Mouse (Mus musculus): ENCODE results near the gene Gm40193.
A peak's percentile ranks its signal among the peaks of the same experiment; 100 is the strongest.
"Not testable (repeated sequence)": the region's sequence is repeated elsewhere in the genome, so short reads cannot be mapped to it uniquely, and the experiment has no call there.

Gene Gm40193

GRCm38 (mm10) chr11:70540928-70541327 lies 8.2 kb upstream of the Gm40193 start:
- no peak for DNase-seq (ENCODE audit: low spot score in 2 of 2)

DNA sequence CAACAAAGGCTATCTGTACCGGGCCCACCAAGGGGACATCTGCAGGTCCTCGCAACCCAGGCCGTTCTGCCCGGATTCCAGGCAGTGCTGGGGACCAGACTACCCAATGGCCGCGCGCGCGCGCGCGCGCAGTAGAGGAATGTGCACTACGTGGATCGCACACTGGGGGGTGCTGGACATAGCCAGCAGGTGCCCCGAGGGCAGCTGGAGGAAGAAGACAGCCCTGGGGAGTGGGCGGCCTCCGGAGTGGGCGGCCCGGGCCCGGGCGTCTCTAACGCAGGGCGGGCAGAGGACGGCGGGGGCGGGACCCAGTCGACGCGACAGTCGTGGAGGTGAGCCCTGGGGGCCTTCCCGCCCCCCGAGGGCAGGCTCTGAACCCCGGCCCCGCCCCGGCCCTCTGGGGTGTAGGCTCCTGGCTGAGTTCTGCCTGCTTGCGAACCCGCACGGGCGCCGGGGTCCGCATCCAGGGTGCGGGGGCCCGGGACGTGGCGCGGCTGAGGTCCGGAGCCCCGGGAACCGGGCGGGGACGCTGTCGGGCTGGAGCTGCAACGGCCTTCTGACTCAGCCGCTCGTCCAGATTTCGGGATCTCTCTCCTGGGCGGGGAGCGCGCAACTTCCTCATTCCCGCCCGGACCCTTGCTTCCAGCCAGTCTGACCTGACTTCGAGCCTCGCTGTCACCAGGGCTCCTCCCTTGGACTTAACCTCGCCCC lies 7.3 kb upstream of the Gm40193 start, which contains the start of gene Pld2:
TSS of gene Pld2 (plus strand) at position 188 of the 711 bp plus-strand sequence.
- peak; percentile 89 to 90 for DNase-seq (ENCODE audit: low spot score in 2 of 2)

- no peak for DNase-seq (ENCODE audit: low spot score in 2 of 2)
Measured at GRCm38 (mm10) chr11:70539423-70539822, 6.7 kb upstream of the Gm40193 start.

- not testable (repeated sequence) for DNase-seq (ENCODE audit: low spot score in 2 of 2)
Measured at GRCm38 (mm10) chr11:70531065-70531464, 1.7 kb downstream of the Gm40193 start.

DNA sequence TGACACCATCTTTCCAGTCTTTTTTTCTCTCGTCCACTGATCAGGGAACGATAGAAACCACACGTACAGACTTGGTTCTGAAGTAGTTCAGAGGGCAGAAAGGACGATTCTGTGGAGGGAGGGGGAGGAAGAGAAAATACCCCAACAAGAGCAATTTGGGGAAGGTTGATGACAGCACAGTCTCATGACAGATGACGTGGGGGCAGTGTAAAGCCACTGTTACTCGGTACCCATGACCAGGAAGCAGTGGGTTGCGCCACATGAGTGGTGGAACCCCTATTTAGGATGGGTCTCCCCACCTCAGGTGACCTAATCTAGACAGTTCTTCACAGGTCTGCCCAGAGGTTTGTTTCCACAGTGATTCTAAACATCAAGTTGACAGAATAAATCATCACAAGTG lies 4.1 kb downstream of the Gm40193 start:
- no peak for DNase-seq (ENCODE audit: low spot score in 2 of 2)

GRCm38 (mm10) chr11:70526211-70526610 lies 6.5 kb downstream of the Gm40193 start:
- no peak for DNase-seq (ENCODE audit: low spot score in 2 of 2)

GRCm38 (mm10) chr11:70525726-70526125 lies 7.0 kb downstream of the Gm40193 start:
- no peak for DNase-seq (ENCODE audit: low spot score in 2 of 2)

DNA sequence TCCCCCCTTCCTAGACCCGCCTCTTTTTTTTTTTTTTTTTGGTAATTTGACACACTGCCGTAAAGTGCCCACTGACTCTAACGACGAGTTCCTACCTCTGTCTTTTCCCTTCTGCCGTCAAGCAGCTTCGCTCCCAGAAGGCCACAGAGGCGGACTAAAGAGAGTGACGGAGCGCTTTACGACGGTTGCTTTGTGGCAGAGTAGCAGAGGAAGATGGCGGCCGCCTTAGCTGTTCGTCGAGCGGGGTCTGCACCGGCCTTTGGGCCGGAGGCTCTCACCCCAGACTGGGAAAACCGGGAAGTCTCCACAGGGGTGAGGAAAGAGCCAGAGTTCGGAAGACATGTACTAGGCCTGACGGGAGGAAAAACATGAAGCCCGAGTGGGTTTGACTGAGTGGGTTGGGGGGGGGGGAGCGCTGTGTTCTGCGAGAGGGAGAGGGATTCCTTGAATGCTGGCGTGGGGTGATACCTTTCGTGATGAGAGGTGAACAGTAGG lies 7.5 kb downstream of the Gm40193 start, which contains the start of gene Psmb6:
TSS of gene Psmb6 (plus strand) at position 184 of the 495 bp plus-strand sequence.
- DNase-seq (ENCODE audit: low spot score in 2 of 2), result peak; percentile 97 to 98

DNA sequence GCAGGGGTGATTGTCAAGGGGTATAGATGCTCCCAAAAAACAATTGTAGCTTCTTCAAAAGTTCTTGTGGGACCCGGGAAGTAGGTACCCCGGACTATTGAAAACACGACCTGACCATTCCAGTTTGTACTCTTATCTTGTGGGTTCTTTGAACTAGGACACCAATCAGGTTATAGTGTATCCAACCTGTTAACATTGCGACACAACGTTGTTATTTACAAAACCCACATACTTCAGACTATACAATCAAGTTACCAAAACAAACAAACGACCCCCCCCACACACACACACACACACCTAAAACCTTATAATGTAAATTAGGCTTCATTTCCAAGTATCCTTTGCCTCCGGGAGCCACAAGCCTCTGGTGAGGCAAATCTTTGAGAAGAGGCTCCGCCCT lies 8.0 kb downstream of the Gm40193 start:
- DNase-seq (ENCODE audit: low spot score in 2 of 2), result no peak

DNA sequence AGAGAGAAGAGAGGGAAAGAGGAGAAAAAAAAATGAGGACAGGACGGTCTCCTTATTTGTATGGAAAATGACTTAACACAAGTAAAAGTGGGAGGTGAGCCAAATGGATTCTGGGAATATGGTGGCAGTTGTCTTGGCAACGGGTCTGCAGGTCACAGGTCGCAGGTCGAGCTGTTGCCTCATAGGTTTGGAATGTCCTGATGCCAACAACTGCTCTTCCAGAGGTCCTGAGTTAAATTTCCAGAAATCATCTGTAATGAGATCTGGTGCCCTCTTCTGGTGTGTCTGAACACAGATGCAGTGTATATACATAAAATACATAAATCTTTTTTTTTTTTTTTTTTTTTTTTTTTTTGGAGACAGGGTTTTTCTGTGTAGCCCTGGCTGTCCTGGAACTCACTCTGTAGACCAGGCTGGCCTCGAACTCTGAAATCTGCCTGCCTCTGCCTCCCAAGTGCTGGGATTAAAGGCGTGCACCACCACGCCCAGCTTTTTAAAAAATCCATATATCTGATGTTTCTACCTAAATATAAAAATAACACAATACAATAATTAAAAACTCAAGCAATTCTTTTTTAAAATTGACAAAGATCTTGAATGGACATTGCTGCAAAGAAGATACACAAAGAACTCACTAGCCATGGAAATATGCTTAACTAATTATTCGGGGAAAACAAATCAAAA lies 9.3 kb downstream of the Gm40193 start:
- not testable (repeated sequence) for DNase-seq (ENCODE audit: low spot score in 2 of 2)

DNA sequence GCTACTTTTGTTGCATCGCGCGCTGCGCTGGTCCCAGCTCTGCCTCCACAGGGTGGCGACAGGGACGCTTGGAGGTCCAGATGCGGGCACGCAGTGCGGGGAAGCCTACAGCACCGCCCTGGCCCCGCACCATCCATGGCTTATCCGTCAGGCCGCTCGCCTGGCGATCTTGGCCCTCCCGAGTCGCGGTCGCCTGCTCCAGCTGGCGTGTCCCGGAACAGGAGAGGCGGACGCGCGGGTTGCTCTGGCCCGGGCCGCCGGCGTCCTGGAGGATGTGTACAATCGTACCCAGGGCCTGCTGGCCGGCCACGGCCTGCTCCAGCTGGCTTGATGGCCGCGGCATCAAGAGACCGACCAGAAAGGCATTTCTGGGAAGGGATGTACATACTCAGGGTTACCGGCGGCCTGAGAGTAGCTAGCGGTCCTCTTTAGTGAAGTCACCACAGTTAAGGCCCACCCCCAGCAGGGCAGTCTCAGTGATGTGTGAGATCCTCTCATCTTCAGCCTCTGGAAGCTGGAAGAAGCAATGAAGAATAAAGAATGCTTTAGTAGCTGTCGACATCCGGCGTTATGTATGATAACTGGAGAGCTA lies 12.5 kb downstream of the Gm40193 start:
- peak in 1 of 2 experiments; percentile 41 for DNase-seq (ENCODE audit: low spot score in 2 of 2)

DNA sequence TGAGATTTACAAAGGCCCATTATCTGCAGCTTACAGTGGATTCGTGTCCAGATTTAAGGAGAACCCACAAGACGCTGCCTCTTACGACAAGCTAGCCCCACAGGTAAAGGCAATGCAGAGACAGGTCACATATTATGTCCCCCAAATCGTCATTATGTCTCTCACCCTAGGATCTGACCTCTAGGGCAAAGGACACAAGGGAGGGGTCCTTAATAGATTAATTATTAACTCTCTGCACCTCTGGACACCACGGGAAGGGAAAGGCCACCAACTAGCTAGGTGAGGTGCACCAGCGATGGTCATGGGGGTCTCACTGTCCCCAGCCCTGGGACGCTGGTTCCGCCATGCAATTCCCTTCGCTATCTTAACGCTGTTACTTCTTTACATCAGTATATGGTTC lies 13.8 kb downstream of the Gm40193 start, which contains the start of gene Gltpd2:
TSS of gene Gltpd2 (plus strand) at position 274 of the 400 bp plus-strand sequence.
- DNase-seq (ENCODE audit: low spot score in 2 of 2), result no peak

GRCm38 (mm10) chr11:70518436-70518835 lies 14.3 kb downstream of the Gm40193 start:
- no peak for DNase-seq (ENCODE audit: low spot score in 2 of 2)

DNA sequence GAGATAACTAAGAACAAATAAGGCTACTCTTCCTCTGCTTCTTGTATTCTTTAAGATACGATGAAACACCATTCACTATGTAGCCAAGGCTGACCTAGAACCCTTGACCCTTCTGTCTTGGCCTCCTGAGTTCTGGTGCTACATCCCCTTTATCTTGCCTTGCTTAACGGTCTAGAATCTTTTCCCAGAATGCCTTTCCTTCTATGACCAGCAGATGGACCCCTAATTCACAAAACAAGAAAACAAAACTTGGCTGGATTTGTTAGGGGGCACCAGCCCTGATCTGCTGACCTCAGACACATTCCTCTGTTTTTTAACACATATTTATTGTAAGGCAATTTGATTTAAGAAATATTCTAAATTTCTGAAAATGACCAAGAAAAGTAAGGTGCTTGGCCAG lies 16.4 kb downstream of the Gm40193 start:
- DNase-seq (ENCODE audit: low spot score in 2 of 2), result peak in 1 of 2 experiments; percentile 47

DNA sequence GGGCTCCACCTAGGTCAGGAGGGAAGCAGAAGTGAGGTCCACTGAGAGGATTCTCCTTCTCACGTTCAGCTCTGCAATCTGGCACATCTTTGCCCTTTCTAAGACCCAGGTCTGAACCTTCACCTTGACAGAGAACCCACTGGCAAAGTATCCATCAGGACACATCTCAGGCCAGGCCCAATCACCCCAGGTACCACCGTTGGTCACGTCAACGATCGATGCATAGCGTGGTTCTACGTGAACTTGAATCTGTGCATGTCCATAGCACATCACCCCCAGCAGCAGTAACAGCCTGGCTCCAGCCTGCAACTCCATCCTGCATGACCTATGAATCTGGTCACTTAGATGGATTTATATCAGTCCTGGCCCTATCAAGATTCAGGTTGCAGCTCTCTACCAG lies 18.5 kb downstream of the Gm40193 start, which contains the start of gene Vmo1:
TSS of gene Vmo1 (minus strand) at position 329 of the 400 bp plus-strand sequence.
- DNase-seq (ENCODE audit: low spot score in 2 of 2), result no peak

DNA sequence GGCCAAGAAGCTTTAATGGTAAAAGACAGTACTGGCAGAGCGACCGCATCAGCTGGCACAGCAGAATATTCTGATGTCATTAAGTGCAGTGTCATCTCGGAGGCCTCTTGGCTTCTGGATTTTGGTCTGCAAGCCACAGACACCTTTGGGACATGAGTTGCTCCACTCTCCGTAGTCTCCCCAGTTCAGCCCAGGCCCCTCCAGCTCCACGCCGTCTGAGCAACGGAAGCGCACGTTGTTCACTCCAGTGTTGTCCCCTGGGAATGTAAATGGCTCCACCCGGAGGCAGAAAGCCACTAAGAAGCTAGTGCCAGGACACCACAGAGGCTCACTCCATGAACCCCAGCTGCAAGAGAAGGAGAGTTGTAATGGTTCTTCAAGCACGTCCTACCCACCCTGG lies 19.2 kb downstream of the Gm40193 start:
- no peak for DNase-seq (ENCODE audit: low spot score in 2 of 2)

DNA sequence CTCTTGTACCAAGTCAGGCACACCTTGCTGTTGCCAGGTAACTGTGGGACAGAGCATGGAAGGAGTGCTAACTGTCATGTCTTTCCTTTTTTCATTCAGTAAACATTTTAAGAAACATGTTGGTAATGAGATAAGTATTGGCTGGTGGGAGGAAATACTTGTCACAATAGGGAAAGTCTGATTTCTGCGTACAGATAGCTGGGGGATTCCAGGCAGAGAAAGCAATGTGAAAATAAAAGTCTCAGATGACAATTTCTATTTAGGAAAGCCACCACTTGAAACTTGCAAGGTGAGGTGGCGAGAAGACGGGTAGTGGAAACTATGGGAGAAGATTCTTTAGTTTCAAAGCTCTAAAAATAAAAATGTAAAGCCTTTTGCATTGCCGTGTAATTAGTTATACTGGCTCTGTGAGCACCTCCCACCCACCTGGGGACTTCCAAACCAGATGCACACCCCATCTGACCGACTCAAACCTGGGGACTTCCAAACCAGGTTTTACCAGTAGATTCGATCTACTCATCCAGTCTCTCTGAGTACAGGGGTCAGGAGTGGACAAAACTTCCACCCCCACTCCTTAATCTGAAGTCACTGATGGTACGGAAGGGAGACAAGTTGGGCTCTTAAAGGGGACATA lies 19.9 kb downstream of the Gm40193 start:
- DNase-seq (ENCODE audit: low spot score in 2 of 2), result no peak

DNA sequence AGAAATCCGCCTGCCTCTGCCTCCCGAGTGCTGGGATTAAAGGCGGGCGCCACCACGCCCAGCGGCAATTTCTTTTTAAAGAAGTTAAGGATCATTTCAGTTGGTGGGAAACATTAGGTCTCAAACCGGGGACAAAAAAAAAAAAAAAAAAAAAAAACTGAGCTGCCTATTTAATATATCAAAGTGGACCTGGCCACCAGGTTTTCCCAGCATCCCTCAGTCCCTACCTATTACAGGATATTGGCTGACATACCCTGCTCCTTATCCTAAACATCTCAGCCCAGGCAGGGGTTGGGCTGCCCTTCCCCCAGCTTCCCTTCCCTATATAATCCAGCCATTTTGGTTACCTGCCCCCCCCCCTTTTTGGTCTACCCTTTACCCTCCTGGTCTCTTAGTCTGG lies 20.9 kb downstream of the Gm40193 start:
- no peak for DNase-seq (ENCODE audit: low spot score in 2 of 2)

- no peak for DNase-seq (ENCODE audit: low spot score in 2 of 2)
Measured at GRCm38 (mm10) chr11:70511242-70511641, 21.5 kb downstream of the Gm40193 start.

DNA sequence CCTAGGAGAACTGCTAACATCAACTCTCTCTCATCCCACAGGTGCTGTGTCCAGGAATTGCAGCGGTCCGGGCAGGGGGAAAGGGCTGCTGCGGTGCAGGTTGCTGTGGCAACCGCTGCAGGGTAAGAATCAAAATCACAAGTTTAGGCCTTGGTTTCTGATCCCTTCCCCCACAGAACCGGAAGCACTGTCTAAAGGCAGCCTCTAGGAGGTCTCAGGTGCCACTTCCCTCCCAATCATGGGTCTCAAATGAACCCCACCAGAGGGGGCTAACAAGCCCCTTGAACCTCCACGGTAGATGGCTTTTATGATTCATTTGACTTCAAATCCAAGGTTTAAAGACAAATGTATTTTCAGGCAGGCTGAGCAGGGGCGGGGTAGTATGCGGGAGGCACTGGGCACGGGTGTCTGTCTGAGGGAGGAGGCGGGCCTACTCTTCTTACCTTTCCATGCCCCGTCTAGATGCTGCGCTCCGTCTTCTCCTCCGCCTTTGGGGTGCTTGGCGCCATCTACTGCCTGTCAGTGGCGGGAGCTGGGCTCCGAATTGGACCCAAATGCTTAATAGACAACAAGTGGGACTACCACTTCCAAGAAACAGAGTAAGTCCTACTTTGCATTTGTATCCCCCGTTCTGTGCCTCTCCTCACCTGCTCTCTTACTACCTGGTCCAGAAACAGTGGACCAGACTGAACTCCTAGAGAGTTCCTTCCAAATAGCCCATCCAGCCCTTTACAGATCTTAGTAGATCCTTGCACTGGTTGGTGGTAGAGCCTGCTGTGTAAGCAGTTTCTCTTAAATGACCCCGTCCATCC lies 22.8 kb downstream of the Gm40193 start:
- peak in 1 of 2 experiments; percentile 66 for DNase-seq (ENCODE audit: low spot score in 2 of 2)

DNA sequence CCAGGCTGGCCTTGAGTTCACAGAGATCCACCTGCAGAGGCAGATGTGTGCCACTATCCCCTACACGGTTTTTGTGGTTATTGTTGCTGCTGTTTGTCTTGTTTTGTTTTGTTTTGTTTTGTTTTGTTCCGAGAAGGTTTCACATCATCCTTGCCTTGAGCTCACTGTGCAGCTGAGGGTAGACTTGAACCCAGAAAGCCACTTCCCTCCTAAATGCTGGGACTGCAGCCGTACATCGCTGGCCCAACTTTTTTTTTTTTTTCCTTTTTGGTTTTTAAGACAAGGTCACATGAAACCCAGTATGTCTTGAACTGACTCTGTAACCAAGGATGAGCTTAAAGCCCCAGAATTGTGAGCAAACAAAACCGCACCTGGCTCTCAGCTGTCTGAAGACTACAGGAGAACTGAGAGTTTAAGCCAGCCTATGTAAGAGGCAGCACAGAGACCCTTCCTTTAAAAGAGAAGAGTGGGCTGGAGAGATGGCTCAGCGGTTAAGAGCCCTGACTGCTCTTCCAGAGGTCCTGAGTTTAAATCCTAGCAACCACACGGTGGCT lies 25.7 kb downstream of the Gm40193 start:
- DNase-seq (ENCODE audit: low spot score in 2 of 2), result no peak
